Mouse (Mus musculus) midbrain, embryonic 10.5 days (tissue): ENCODE results near the gene Gm21885. TPM values are rescaled to one million over a fixed set of nuclear protein-coding genes. Genes with fewer than 3 reads are reported as not detected.
"Not testable (repeated sequence)": the region's sequence is repeated elsewhere in the genome, so short reads cannot be mapped to it uniquely, and the experiment has no call there.

Experiments
- DNase-seq: peaks from one replicate; pipeline ENCODE4 v3.0.0-alpha.2; 2017; ENCODE audit warnings: low spot score
- H3K27ac ChIP-seq: fragments of 300-500 bp; sonication (generic); replicated peaks from 2 replicates; pipeline ENCODE4 v1.5.1; 2016; ENCODE audit warnings: mild to moderate bottlenecking
- H3K27me3 ChIP-seq: fragments of 300-500 bp; sonication (generic); 2 replicates; pipeline ENCODE4 v1.6.1; 2016; ENCODE audit warnings: low read depth, mild to moderate bottlenecking; ENCODE audit not compliant: poor library complexity, severe bottlenecking
- H3K36me3 ChIP-seq: fragments of 300-500 bp; sonication (generic); 2 replicates; pipeline ENCODE4 v1.6.1; 2016; ENCODE audit warnings: mild to moderate bottlenecking, moderate library complexity
- H3K4me1 ChIP-seq: fragments of 300-500 bp; sonication (generic); 2 replicates; pipeline ENCODE4 v1.6.1; 2016
- H3K4me3 ChIP-seq: fragments of 300-500 bp; sonication (generic); 2 replicates; pipeline ENCODE4 v1.5.1; 2016; ENCODE audit warnings: mild to moderate bottlenecking, moderate library complexity
- H3K9me3 ChIP-seq: fragments of 300-500 bp; sonication (generic); replicated peaks from 2 replicates; pipeline ENCODE4 v1.6.1; 2016; ENCODE audit warnings: mild to moderate bottlenecking
- WGBS: fragments of 180-500 bp; shearing (Covaris S2); methylation state at CpG from one replicate; pipeline ENCODE4 v1.1.7; 2016; 5-methylcytosine and 5-hydroxymethylcytosine counted together
- polyA plus RNA-seq: library from polyadenylated mRNA; unstranded; fragments of >200 nt; fragmentation: Nextera tagmentation; extraction: Ambion mirVana; gene quantifications from 2 replicates; pipeline ENCODE4 v1.2.1, GENCODE M21; 2016

Gene Gm21885
- polyA plus RNA-seq, 1 experiment from 2014 or later = not detected

DNA sequence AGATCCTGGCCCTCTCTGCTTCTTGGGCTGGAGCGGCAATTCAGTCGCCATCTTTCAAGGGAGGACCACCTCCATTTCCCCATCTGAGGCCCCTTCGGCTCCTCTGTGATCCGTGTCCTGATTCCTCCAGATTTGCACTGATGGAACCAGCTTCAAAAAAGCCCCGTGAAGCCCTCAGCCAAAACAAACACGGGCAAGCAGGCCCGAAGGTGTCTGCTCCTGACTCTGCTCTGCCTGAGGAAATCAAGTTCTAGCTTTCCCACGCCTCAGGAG, 34.9 kb upstream of the Gm21885 start:
- Histone ChIP-seq H3K36me3 (no peaks in the 10 kb centered on the region), H3K27ac (peak overlapping the region; percentile 71), H3K27me3 (peaks cover 36% of the 10 kb centered on the region), H3K4me3 (no peak overlapping the region), H3K4me1 (peaks cover 42% of the 10 kb centered on the region), H3K9me3 (no peaks in the 10 kb centered on the region)
- 77% methylated on average over 8 of the region's 8 CpGs for WGBS
- DNase-seq = no peak

DNA sequence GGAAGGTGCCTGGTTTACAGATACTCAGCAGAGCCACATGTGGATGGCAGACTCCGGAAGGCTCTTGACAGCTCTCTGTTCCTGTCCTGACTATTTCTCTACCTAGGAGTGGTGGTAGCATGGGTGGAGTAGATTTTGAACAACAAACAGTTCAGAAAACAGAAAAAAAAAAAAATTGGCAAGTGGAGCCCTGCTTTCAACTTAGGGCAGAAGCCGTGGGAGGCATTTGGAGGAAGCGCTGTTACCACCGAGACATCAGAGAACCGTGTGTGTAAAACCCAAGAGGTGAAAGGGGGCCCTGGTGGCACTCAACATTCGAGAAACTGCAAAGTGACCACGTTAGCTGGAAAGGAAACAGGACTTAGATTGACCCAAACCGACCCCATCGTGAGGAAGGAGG, 28.5 kb upstream of the Gm21885 start:
- no peak overlapping the region for H3K4me3 ChIP-seq
- no peaks in the 10 kb centered on the region for H3K9me3 ChIP-seq
- no peaks in the 10 kb centered on the region for H3K36me3 ChIP-seq
- no peaks in the 10 kb centered on the region for H3K4me1 ChIP-seq
- no peak for DNase-seq
- no peaks in the 10 kb centered on the region for H3K27me3 ChIP-seq
- no peak overlapping the region for H3K27ac ChIP-seq
- WGBS = 79% methylated on average over 9 of the region's 9 CpGs

DNA sequence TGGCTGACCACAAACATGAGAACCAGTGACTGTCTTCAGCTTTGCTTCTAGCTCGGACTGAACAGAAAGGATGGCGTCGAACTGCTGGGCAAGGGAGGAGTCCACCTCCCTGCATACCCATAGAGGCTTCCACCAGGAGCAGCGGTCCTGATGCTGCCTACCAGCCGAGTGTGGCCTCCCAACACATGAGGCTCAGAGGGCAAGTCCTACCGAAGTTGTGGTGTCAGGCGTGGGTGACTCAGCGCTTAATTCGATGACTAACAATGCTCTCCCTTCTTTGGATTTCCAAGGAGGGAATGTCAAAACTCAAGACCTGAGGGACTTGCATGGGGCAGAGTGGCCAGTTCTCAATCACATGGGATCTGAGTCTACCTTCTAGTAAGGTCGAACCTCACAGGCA, 28.0 kb upstream of the Gm21885 start:
- Histone ChIP-seq H3K9me3 (no peaks in the 10 kb centered on the region), H3K4me3 (no peak overlapping the region), H3K4me1 (no peaks in the 10 kb centered on the region), H3K27ac (no peak overlapping the region), H3K36me3 (no peaks in the 10 kb centered on the region), H3K27me3 (no peaks in the 10 kb centered on the region)
- WGBS = 90% methylated on average over 10 of the region's 10 CpGs
- DNase-seq = no peak

- peaks cover 5% of the 10 kb centered on the region; the same call in 1 of the 2 replicates for H3K4me1 ChIP-seq
- no peaks in the 10 kb centered on the region for H3K36me3 ChIP-seq
- H3K9me3 ChIP-seq = no peaks in the 10 kb centered on the region
- WGBS = 80% methylated on average over 5 of the region's 5 CpGs
- no peak overlapping the region for H3K4me3 ChIP-seq
- no peaks in the 10 kb centered on the region for H3K27me3 ChIP-seq
- no peak for DNase-seq
- no peak overlapping the region for H3K27ac ChIP-seq
These were observed 25.9 kb upstream of the Gm21885 start for GRCm38 (mm10) chr11:94255733-94256132.

GRCm38 (mm10) chr11:94257987-94258386, 23.7 kb upstream of the Gm21885 start:
- Histone ChIP-seq H3K27ac (no peak overlapping the region), H3K36me3 (no peaks in the 10 kb centered on the region), H3K4me1 (peaks cover 5% of the 10 kb centered on the region; the same call in 1 of the 2 replicates), H3K9me3 (no peaks in the 10 kb centered on the region), H3K4me3 (no peak overlapping the region), H3K27me3 (no peaks in the 10 kb centered on the region)
- DNase-seq = no peak
- WGBS = 86% methylated on average over 14 of the region's 14 CpGs

GRCm38 (mm10) chr11:94259814-94260213, 21.9 kb upstream of the Gm21885 start:
- no peak overlapping the region for H3K27ac ChIP-seq
- DNase-seq = no peak
- 54% methylated on average over 4 of the region's 4 CpGs for WGBS
- no peaks in the 10 kb centered on the region for H3K9me3 ChIP-seq
- no peaks in the 10 kb centered on the region for H3K27me3 ChIP-seq
- peaks cover 5% of the 10 kb centered on the region for H3K4me1 ChIP-seq
- no peak overlapping the region for H3K4me3 ChIP-seq
- H3K36me3 ChIP-seq = no peaks in the 10 kb centered on the region

- Histone ChIP-seq H3K4me1 (peaks cover 16% of the 10 kb centered on the region), H3K4me3 (no peak overlapping the region), H3K36me3 (no peaks in the 10 kb centered on the region), H3K27me3 (no peaks in the 10 kb centered on the region), H3K9me3 (no peaks in the 10 kb centered on the region), H3K27ac (no peak overlapping the region)
- WGBS = 75% methylated on average over 6 of the region's 6 CpGs
- no peak for DNase-seq
These were observed 19.9 kb upstream of the Gm21885 start for GRCm38 (mm10) chr11:94261585-94262370.

DNA sequence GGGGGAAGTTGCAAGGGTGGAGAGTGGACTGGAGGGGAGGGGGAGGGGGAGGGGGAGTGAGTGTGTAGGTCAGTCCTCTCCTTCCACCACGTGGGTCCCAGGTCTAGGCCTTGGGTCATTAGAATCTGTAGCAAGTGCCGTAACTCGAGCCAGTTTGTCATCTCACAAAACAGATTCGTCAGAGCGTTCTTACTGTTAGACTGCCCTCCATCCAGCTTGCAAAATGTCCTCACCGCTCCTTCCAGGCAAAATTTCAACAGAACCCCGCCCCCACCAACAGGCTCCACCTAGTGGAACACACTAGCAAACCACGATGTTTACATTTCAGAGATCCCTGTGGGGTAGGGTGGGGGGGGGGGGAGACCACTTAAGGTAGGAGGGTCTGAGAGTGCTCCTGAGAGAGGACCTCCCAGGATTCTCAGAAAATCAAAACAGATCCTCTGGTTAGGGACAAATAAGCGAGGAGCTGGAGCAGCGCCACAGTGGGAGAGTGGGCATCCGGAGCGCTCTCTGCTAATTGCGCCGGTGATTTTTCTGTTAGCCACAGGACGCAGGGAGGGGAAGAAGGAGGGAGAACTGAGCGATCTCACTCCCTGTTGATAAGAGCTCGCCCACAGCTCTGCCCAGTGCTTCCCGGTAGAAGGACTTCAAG, 16.4 kb upstream of the Gm21885 start:
- no peaks in the 10 kb centered on the region for H3K36me3 ChIP-seq
- DNase-seq = peak; percentile 59
- H3K4me3 ChIP-seq = peak overlapping the region; percentile 53
- H3K9me3 ChIP-seq = no peaks in the 10 kb centered on the region
- no peaks in the 10 kb centered on the region for H3K27me3 ChIP-seq
- WGBS = 3% methylated on average over 18 of the region's 18 CpGs
- peaks cover 12% of the 10 kb centered on the region for H3K4me1 ChIP-seq
- H3K27ac ChIP-seq = peak overlapping the region; percentile 72

DNA sequence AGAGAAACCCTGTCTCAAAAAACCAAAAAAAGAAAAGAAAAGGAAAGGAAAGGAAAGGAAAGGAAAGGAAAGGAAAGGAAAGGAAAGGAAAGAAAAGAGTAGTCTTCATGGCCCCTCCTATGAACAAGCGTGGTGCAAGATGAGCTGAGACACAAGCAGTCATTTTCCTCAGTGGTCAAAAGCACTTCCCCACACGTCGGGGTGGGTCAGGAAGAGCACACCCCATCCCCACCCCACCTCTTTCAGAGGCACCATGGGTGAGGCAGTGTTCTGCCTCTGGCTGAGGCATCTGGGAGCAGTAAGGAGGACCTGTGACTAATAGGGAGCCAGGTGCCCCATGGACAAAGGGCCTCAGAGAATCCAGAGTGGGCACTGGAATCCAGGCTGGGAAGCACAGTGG, 15.5 kb upstream of the Gm21885 start:
- not testable (repeated sequence) for H3K27ac ChIP-seq, H3K27me3 ChIP-seq, H3K9me3 ChIP-seq, H3K36me3 ChIP-seq, DNase-seq, H3K4me3 ChIP-seq
- H3K4me1 ChIP-seq = peaks cover 12% of the 10 kb centered on the region
- 82% methylated on average over 3 of the region's 3 CpGs for WGBS

- Histone ChIP-seq H3K36me3 (no peaks in the 10 kb centered on the region), H3K4me3 (no peak overlapping the region), H3K9me3 (no peaks in the 10 kb centered on the region), H3K4me1 (peaks cover 15% of the 10 kb centered on the region), H3K27me3 (no peaks in the 10 kb centered on the region), H3K27ac (no peak overlapping the region)
- no peak for DNase-seq
These were observed 12.9 kb upstream of the Gm21885 start for GRCm38 (mm10) chr11:94268761-94269160.

DNA sequence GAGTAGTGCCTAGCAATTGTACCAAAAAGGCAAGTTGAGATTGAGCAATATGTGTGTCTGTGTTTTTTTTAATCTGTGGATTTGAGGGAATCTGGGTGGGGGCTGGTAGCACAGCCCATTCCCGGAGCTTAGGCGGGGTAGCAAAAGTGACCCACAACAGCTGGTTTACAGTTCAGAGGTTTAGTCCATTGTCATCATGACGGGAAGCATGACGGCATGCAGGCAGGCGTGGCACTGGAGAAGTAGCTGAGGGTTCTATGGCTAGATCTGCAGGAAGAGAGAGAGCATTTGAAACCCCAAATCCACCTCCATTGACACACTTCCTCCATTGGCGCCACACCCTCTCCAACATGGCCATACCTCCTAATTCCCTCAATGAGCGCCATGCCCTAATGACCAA, 11.8 kb upstream of the Gm21885 start:
- Histone ChIP-seq H3K27ac (no peak overlapping the region), H3K9me3 (no peaks in the 10 kb centered on the region), H3K4me1 (peaks cover 14% of the 10 kb centered on the region), H3K27me3 (no peaks in the 10 kb centered on the region), H3K36me3 (no peaks in the 10 kb centered on the region), H3K4me3 (no peak overlapping the region)
- WGBS = 94% methylated on average over 7 of the region's 7 CpGs
- no peak for DNase-seq

GRCm38 (mm10) chr11:94271015-94271414, 10.7 kb upstream of the Gm21885 start:
- 94% methylated on average over 2 of the region's 2 CpGs for WGBS
- no peaks in the 10 kb centered on the region for H3K9me3 ChIP-seq
- no peak overlapping the region for H3K27ac ChIP-seq
- peaks cover 4% of the 10 kb centered on the region; the same call in 1 of the 2 replicates for H3K4me1 ChIP-seq
- peaks cover 1% of the 10 kb centered on the region; the same call in 1 of the 2 replicates for H3K27me3 ChIP-seq
- DNase-seq = no peak
- no peak overlapping the region for H3K4me3 ChIP-seq
- no peaks in the 10 kb centered on the region for H3K36me3 ChIP-seq
